Mouse (Mus musculus) mouse embryonic stem cell (cell line): Measurements from ENCODE around the gene Ints1.

ENCODE experiments used
- in situ Hi-C, 2 experiments: fragments of 300-500 bp; cut with MboI; formaldehyde crosslinking; loops; 1 replicate in 1 of 2; 3 replicates in 1 of 2; pipeline ENCODE4 v1.14.3; 2019 to 2020; ENCODE audit warnings: low sequenced_read_pairs in 2 of 2, low pct_unique_long_range_greater_than_20kb in 1 of 2, mixed read lengths in 1 of 2; ENCODE audit not compliant: unreplicated experiment in 1 of 2

Ints1 gene

GRCm38 (mm10) chr5:139803165-139803564 is 27.7 kb upstream of the Ints1 start:
- in situ Hi-C loops, result no loop called here

GRCm38 (mm10) chr5:139801880-139802279 is 26.4 kb upstream of the Ints1 start:
- in situ Hi-C loops, result no loop called here

- in situ Hi-C loops, result no loop called here
Observed at GRCm38 (mm10) chr5:139801231-139801630, 25.8 kb upstream of the Ints1 start.

GRCm38 (mm10) chr5:139799801-139800590 is 24.5 kb upstream of the Ints1 start:
- in situ Hi-C loops, result no loop called here

- in situ Hi-C loops, result no loop called here
Observed at GRCm38 (mm10) chr5:139799041-139799440, 23.6 kb upstream of the Ints1 start.

GRCm38 (mm10) chr5:139798168-139798900 is 22.9 kb upstream of the Ints1 start:
- in situ Hi-C loops, result no loop called here

- in situ Hi-C loops, result no loop called here
Observed at GRCm38 (mm10) chr5:139797473-139798167, 22.1 kb upstream of the Ints1 start.

- in situ Hi-C loops, result no loop called here
Observed at GRCm38 (mm10) chr5:139796900-139797299, 21.4 kb upstream of the Ints1 start.

GRCm38 (mm10) chr5:139796001-139796620 is 20.6 kb upstream of the Ints1 start:
- in situ Hi-C loops, result no loop called here

- in situ Hi-C loops, result no loop called here
Observed at GRCm38 (mm10) chr5:139794938-139795337, 19.5 kb upstream of the Ints1 start.

- in situ Hi-C loops, result no loop called here
Observed at GRCm38 (mm10) chr5:139794137-139794536, 18.7 kb upstream of the Ints1 start.

GRCm38 (mm10) chr5:139793338-139794089 is 18.0 kb upstream of the Ints1 start:
- in situ Hi-C loops, result no loop called here

- in situ Hi-C loops, result no loop called here
Observed at GRCm38 (mm10) chr5:139792966-139793337, 17.5 kb upstream of the Ints1 start.

GRCm38 (mm10) chr5:139792159-139792775 is 16.8 kb upstream of the Ints1 start:
- in situ Hi-C loops, result no loop called here

GRCm38 (mm10) chr5:139791227-139792158 is 16.0 kb upstream of the Ints1 start, which contains the start of gene Mafk:
Gene Mafk (plus strand): TSS chr5:139791513.
- in situ Hi-C loops, result no loop called here

GRCm38 (mm10) chr5:139789466-139789865 is 14.0 kb upstream of the Ints1 start:
- in situ Hi-C loops, result no loop called here

GRCm38 (mm10) chr5:139781406-139781805 is 5.9 kb upstream of the Ints1 start:
- in situ Hi-C loops, result no loop called here
